Mouse (Mus musculus) lung, postnatal 25 days (tissue): ENCODE measurements around the gene Dnajb1.

Experiments
- DNase-seq: peaks from one replicate; pipeline ENCODE4 v3.0.0; 2022; ENCODE audit warnings: low spot score

Dnajb1 gene

DNA sequence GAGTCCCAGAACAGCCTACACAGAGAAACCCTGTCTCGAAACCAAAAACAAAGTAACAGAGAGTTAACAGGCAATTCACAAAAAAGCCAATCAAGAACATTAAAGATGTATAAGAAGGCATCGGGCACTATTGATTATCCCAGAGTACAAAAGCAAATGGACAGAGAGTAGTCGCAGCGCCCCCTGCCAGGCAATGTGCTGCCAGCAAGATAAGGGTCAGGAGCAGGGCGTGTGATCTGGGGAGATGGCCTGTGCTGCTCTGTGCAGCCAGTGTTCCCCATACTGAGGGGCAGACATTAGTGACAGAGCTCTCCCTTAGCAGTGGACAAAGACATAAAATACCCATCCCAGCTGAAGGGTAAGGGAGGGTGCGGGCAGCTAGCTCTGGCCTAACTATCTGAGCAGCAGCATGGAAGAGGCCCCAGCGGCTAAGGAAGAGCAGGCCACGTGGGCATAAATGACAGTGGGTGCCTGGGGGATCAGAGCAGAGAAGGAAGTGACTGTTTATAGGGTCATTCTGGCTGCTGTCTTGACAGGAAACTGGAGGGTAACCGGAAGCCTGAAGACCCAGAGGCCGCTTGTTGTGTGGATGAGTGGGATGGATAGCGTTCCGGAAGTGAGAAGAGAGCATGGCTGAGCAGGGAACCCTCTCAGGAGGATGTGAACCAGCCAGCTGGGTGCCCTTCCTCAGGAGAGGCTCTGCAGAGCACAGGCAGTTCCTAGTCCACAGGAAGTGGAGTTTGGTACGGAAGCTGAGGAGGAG is 48.7 kb downstream of the Dnajb1 start:
- peak; percentile 75 for DNase-seq

DNA sequence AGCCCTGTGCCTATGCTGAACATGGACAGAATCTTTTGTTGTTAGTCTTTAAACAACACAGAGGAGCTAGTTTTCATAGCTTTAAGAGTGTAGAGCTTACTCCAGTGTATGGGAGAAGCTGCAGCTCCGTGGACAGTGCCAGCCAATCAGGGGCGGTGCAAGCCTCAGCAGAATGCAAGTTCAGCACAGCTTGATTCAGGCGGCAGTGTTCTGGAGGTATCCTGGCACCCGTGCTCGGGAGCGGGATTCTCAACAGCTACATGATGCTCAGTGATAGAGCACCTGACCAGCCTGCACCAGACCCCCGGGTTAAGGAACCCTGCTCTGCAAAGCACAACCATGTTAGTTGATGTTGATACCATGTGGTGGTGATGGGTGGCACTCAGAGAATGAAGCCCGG is 52.6 kb downstream of the Dnajb1 start:
- no peak for DNase-seq

DNA sequence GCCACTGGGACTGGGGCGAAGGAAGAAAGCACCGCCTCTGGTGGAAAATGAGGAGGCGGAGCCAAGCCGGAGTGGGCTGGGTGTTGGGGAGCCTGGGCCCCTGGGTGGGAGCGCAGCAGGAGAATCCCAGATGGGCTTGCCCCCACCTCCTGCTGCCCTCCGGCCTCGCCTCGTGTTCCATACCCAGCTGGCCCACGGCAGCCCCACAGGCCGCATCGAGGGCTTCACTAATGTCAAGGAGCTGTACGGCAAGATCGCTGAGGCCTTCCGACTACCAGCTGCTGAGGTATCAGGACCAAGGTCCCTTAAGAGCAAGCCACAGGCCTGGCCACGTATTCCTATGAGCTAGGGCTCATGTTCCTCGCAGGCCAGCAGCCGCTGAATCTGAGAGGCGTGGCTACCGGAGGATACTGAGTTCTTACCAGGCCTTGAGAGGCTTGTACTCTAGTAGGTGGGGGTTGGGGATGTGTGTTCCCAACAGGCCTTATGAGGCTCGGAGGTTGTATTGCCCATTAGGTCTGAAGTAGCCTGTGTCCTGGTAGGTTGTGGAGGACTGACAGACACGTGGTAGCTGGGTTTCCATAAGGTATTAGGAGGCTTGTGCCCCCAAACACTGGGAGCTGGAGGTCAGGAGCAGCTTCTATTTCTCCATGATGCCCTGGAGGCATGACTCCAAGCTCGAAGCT is 53.1 kb downstream of the Dnajb1 start:
- DNase-seq: no peak
